Mouse (Mus musculus) urinary bladder, postnatal 36 days (tissue): Measurements from ENCODE around the gene Ppp1r13b.

Experiments used
- DNase-seq, 2 experiments: peaks; one replicate each; pipeline ENCODE4 v3.0.0; 2022; ENCODE audit warnings: low spot score in 2 of 2, mixed read lengths in 1 of 2

The Ppp1r13b gene

DNA sequence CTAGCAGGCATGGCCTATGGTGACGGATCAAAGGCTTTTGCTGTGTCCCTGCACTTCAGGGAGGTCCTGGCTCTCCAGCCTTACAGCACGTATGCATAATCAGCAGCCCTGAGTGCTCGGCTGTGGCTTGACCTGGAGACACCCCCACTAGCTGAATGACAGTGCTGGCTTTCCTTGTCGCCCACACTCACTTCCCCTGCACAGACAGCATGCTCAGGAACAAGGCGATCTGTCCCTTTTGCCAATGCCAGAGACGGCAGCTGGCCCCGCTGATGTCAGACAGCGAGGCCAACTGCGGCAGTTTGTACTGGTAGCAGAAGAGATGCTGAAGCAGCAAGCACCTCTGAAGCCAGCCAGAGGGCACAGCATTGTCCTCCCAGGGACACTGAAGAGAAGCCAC, 12.1 kb upstream of the Ppp1r13b start:
- DNase-seq = no peak

DNA sequence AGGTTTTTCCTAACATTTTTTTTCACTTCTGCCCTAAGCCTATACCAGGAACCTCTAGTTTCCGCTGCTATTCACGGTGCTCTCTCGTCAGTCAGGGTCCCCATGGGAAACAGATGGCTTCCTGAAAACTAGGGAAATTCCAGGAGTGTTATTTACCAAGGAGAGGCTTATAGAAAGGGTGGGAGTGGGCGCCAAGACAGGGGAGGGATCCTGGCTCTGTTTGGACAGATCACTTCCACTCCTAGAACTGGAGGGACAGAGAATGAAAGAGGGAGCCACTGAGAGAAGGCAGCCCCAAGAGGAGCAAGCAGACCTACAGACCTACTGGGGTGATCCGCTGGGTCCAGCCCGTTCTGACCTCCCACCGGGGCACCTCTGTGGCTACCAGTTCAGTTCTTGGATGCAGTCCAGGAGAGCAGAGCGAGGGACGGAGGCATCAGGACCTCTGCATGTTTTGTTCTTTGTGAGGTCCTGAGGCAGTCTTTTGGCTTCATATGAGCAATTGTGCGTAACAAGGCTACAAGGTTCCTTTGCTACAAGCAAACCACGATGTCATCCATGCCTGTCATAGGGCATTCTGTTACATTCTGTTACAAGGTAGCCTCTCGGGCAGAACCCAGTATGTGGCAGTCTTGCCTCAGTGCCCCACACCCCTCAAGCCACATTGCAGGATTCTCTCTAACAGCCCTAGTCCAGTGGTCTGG, 8.8 kb upstream of the Ppp1r13b start:
- no peak for DNase-seq

DNA sequence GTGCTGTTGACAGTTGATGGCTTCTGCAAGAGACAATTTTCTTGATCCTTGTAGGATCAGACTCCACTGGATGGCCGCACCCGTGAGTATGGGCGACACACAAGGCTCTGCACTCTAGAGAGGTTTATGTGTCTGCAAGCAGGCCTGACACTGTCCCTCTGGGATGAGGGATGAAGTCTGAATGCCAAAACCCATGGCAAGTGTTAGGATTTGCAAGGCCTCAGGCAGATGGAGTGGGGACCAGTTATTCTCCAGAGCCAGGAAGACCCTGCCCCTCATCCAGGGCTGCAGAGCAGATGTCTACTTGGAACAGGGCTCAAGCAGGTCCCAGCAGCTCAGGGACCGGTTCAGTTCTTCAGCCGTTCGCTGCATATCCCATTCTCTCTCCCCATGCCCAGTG, 7.9 kb upstream of the Ppp1r13b start:
- no peak for DNase-seq

DNA sequence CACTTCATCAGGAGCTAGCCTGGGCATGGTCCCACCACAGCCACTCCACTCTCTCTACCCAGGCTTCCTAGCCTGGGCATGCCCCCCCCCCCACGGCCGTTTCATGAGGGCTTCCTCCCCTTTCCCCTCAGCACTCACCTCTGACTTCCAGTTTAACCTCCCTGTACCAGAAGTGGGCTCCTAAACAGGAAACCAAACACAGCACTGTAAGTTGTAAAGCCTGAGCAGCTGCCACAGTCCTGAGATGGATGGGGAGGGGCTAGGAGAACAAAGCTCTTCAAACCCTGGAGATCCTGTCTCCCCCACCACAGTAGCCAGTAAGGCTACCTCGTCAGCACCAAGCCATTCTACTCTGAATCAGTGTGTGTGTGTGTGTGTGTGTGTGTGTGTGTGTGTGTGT, 6.1 kb upstream of the Ppp1r13b start:
- no peak for DNase-seq

DNA sequence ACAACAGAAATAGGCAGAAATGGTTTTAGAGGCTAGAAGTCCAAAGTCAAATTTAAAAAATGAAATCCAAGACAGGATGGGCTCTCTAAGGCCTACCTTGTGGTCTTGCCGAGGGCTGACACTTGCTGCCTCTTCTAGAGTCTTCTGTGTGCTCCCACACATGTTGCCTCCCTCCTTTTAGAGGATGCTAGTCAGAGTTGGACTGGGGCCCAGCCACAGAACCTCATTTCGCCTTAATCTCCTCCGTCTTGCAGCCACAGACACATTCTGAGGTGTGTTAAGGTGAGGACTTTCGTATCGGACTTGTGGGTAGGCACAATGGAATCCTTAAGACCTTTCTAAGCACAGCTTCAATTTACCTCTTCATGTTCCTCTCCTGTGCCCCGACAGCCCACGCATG, 4.9 kb upstream of the Ppp1r13b start:
- no peak for DNase-seq

DNA sequence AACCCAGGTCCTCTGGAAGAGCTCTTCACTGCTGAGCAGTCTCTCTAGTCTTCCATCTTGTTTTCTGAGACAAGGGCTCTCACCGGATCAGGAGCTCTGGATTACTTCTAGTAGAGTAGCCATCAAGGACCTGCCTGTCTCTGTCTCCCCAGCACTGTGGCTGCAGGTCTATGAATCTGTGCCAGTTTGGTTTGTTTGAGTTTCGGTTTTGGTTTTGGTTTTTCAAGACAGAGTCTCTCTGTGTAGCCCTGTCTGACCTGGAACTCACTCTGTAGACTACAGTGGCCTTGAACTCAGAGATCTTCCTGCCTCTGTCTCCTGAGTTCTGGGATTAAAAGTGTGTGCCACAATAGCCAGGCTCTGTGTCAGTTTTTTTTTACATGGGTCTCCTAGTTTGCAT, 3.9 kb upstream of the Ppp1r13b start:
- DNase-seq = no peak

DNA sequence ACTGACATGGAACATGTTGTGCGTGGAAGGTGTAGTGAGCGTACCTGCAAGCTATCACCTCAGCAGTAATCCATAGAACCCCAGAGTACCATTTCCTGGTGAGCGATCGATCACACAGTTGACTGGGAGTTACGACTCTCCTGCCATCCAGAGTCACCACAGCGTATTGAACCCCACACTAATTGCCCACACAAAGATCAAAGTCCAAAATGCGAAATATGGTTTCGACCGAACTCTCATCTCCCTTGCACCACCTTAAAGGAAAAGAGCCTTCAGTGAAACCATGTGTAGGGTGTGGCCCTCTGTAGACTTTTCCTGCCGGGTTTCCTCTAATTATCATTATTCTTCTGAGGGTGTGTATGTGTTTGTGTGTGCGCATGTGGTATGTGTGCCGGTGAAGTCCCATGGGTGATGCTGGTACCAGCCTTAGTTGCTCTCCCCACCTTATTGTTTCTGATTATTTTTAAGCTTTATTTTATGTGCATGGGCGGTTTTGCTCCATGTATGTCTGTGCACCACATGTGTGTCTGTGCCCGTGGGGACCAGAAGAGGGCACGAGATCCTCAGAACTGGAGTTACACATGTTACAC, 3.4 kb upstream of the Ppp1r13b start:
- no peak for DNase-seq

DNA sequence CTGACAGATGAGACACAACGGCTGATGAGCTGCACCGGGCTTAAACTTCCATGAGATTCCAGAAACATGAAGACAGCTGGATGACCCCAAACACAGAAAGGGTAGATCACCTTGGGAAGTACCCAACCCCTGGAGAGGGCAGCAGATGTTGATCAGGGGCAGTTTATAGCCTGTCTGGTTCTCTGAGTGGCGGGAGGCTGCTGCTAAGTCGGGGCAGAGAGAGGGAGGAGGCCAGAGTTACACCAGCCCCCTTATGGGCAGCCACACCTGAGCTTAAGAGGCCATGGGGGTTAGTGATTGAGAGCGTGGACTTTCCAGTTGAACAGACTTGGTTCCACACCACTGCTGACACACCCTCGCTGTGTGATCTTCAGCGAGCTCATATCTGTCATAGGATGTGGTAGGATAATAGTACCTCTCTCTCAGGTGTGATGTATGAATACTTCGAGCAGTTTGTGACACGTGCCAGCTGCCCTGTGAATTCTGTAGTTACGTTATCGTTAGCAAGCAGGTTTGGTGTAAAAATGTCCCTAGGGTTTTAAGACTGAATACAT, 1.2 kb upstream of the Ppp1r13b start:
- DNase-seq = no peak

DNA sequence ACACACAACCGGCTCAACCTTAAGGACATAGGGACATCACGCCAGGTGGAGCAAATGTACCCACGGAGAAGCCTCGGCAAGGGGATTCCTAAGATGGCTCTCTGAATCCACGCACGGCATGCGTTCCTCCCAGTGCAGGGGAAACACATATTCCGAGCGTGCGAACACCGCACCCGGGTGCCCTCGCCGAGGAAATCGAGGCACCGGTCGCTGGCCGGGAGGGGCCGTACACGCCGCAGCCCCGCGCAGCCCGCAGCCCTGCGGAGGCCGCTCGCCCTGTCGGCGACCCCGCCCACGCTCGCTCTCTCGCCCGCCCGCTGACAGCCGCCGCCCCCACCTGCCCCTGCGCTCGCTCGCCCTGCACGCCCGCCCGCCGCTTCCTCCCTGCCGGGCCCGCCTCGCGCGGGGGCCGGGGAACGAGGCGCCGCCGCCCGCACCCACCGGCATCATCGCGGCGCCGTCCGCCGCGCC, 454 bp downstream of the Ppp1r13b start:
- peak; percentile 45 to 60 for DNase-seq

DNA sequence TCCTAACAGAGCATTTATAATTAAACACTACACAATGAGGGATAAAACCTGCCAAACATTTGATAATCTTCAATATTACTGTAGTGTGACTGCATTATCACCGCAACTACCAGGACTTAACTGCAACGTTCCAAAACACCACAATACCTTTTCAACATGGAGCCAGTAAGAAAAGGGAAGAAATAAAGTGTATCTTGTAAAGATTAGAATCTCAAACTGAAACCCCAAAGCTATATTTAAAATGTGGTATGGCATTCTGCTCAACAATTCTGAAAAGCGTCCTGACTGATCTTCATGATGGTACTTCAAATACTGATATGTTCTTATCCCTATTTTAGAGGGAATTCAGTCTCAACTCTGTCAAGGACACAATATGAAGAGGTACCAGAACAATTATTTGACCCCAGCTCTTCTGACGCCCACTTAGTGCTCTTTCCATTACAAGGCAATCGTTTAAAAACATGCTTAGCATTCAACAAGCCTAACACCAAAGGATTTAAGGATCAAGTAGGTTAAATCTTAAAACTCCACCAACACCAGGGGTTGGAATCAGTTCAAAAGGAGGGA, 1.5 kb downstream of the Ppp1r13b start:
- no peak for DNase-seq

DNA sequence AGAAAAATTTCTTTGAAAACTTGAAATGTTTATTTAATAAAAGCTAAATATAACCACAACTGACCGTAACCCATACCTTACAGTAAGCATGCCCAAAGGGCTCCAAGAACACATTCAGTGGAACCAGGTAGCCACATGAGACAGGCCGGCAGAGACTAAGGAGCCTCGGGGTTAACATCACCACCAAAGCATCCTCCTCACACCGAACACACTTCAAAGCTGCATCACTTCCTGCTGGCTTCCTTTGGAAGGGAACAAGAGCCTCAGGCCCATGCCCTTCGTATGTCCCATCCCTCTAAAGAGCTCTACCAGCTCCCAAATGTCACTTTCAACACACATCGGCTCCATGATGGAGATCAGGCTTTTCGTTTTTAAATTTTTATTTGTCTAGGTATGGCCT, 5.4 kb downstream of the Ppp1r13b start:
- no peak for DNase-seq

DNA sequence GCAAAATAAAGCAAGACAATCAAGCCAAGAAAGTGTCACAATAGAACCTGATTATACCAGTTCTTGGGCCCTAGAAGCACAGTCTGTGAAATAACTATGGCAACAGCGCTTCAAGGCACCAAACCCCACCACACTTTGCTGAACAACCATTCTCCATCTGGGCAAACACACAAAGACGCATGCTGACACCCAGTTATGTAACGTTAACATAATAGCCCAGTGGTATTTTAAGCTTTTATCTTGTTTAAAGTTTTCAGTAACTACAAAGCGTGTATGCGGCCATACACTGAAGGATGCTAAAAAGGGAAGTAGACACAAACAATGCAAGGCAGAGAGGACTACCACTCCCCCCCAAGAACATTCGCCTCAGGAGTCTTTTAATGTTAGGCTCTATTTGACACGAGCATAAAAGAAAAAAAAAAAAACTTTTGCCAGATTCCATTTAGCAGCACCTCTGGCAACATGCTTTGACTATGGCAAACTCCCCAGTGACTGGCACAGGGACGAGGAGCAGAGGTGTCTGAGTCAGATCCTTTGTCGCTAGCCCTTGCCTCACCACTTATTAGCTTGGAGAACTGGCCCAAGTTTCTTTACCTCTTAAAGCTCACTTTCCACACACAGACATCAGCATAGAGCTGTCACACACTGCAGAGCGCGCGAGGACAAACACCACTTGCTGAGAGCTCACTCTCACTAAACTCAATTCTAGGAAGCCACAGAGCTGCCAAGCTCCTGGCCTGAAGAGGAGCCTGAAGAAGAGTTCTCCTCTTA, 6.6 kb downstream of the Ppp1r13b start:
- no peak for DNase-seq

DNA sequence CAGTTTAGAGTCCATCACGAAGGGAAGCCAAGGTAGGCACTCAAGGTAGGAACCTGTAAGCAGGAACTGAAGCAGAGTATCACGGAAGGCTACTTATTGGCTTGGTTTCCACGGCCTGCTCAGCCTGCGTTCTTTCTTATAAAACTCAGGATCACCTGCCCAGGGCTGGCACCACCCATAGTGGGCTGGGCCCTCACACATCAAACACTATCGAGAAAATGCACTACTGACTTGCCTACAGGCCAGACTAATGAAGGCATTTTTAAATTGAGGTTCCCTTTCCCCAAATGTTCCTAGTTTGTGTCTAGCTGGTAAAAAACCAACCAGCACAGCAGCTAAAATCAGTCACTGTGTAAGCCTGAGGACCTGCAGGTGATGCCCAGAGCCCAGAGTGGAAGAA, 8.3 kb downstream of the Ppp1r13b start:
- no peak for DNase-seq

DNA sequence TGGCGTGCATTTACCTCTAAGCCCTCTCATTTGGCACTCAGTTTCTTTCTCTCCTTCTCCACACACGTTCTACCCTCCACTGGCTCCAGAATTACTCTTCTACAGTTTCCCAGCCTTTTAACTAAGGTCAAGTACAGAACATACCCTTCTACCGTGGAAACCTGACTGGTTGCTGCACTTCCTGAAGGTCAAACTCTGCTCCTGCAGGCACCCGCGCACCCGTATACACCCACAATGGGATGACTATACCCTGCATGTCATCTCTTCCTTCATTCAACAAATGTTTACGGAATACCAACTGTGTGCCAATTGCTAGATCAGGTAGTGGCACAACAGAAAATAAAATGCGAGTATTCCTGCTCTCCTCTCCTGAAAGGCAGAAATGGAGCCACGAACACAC, 9.2 kb downstream of the Ppp1r13b start:
- DNase-seq = no peak

DNA sequence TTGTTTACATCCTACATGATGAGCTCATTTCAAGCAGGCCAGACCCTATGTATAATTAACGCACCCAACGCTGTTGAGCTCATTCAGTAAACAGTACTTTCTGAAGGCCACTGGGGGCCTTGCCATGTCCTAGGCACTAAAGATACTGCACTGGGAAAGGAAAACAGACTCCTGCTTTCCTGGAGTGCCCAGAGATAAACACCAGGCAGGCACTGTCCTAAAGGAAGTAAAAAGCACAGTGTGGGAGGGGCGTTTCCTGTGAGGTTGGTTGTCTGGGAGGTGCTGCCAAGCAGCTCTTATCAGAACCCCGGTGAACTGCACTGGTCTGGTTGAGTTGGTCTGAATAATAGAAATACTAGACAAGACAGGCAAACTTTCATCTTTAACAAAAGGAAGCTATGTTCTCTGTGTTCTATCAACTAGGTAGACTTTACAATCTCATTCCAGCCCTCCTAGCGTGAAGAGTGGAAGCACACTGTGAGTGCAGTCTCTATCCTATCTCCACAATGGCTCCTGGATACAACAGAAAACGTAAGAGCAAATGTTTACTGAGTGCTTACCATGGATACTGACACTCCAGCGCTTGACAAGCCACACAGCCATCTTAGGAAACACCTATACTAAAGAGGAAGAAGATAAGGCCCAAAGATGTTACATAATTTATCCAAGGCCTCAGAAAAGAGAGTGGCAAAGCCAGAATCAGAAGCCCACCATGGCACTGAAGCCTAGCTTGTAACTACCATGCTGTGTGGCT, 10.8 kb downstream of the Ppp1r13b start:
- no peak for DNase-seq

DNA sequence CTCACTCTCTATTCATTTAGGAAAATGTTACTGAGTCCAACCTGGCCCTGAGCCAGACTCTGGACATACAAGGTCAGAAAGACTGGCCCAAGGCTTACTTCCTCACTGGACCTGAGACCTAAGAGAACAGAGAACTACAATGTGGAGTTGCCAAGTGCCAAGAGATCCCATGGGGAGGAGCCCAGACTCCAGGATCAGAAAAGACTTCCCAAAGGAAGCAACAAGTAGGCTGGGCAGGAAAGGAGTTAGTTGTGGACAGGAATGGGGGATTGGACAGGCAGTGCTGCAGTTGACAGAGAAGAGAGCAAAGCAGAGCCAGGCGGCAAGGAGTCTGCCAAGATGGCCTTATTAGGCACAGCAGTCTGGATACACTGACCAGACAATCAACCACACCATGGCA, 13.8 kb downstream of the Ppp1r13b start:
- DNase-seq = peak in 1 of 2 experiments; percentile 43

DNA sequence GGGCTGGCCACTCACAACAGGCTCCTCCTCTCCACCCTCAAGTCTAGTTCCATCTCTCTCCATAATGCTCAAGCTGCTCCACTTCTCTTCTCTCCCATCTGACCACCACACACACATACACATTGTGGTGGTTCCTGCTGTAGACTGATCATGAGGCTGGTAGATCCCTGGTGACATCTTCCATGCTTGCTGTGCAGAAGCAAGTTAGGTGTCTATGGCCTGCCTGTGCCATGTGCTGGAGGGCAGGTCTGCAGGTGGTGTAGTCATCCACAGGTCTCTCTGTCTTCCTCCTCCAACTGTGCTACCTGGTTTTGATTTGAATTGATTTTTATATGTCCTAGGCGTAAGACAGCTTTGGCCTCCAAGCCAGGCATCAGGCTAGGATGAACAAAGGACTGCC, 14.9 kb downstream of the Ppp1r13b start:
- no peak for DNase-seq

DNA sequence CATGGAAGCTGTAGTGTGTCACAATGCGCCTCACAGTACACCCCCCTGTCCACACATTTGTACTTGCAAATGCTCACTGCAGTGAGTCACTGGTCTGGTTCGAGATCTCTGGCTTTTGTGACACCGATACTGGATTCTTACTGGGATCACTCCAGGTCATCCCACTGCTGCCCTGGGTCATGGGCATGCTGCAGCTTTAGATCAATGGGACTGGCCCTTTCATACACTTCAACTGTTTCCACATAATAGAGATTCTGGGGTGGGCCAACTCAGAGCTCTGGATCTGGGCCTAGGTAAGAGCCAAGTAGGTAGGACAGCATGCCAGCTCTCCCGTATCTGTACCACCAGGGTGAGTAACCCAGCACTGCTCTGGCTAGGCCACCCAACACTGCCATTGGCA, 16.1 kb downstream of the Ppp1r13b start:
- DNase-seq = no peak

DNA sequence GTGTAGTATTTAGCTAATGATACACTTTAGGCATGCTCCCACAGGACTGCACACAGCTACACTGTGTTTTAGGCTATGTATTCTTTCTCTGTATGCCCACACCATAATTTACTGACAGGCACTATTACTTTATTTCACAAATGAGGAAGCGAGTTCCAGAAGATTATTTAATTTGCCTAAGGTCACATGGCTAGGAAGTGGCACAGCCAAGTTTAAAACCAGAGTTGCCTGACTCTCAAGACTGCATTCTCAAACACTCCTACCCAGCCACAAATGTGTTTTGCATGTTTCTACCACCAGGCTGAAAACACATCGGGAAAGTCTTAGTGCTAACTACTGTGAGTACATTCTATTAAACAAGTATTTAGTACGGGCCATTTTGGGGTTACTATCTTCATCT, 18.7 kb downstream of the Ppp1r13b start:
- no peak for DNase-seq

DNA sequence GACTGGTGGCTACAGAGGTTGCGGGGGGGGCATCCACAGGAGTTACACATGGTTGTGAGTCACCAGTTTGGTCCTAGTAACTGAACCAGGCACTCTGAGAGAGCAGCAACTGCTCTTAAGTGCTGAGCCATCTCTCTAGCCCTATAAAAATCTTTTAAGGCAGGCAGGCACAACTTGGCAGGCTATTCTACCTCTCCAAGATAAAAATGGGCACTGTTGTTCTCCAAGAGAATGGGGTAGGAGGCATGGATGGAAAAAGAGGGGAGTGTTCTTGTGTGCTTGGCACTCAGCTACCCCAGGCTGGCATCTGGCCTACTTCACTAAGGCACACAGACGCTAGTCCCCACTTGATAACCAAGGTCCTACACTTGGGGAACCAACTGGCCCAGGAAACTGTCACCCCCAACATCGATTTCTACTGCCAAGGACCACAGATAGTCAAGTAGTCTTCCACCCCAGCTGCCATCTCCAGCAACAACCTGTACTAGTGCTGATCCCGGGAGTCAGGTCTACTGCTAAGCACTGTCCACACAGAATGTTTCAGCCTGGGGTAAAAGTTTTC, 19.5 kb downstream of the Ppp1r13b start:
- no peak for DNase-seq

DNA sequence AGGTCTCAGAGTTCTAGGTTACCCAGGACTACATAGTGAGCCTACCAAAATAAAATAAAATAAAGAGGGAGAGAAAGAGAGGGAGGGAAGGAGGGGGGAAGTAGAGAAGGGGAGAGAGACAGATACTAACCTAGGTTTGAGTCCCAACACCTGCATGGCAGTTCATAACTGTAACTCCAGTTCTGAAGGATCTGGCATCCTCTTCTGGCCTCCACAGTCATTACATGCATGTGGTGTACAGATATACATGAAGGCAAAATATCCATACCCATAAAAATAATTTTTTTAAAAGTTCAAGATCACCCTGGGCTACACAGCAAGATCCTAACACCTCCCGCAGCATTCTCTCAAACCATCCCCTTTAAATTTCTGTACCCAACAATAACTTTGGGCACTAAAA, 20.9 kb downstream of the Ppp1r13b start:
- no peak for DNase-seq
